Mouse (Mus musculus) spleen, postnatal 14 days (tissue): ENCODE results near the gene Ugt1a7c.
A peak's percentile ranks its signal among the peaks of the same experiment; 100 is the strongest.
"Not testable (repeated sequence)": the region's sequence is repeated elsewhere in the genome, so short reads cannot be mapped to it uniquely, and the experiment has no call there.

ENCODE experiments used
- DNase-seq, 2 experiments: peaks; one replicate each; pipeline ENCODE4 v3.0.0; 2021 to 2022; ENCODE audit warnings: low spot score in 2 of 2

Ugt1a7c gene

GRCm38 (mm10) chr1:88223011-88223515 lies 128.2 kb downstream of the Ugt1a7c start:
- DNase-seq, result not testable (repeated sequence)

DNA sequence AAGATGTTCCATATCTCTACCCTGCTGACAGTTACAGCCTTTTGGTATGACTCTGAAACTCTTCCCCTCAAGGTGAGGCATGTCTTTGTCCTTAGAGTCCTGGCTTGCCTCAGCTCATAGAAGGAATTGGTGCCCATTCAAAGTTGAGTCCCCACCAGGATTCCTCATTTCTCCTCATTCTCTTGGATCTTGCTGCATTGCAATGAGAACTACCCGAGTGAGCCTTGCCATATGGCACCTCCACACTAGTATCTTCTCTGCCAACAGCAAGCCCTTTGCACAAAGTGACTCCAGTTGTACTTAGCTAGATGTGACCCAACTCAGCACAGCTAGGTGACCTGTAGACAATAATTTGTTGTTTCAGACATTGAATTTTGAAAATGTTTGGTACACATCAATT lies 128.7 kb downstream of the Ugt1a7c start:
- DNase-seq, result peak in 1 of 2 experiments; percentile 9

DNA sequence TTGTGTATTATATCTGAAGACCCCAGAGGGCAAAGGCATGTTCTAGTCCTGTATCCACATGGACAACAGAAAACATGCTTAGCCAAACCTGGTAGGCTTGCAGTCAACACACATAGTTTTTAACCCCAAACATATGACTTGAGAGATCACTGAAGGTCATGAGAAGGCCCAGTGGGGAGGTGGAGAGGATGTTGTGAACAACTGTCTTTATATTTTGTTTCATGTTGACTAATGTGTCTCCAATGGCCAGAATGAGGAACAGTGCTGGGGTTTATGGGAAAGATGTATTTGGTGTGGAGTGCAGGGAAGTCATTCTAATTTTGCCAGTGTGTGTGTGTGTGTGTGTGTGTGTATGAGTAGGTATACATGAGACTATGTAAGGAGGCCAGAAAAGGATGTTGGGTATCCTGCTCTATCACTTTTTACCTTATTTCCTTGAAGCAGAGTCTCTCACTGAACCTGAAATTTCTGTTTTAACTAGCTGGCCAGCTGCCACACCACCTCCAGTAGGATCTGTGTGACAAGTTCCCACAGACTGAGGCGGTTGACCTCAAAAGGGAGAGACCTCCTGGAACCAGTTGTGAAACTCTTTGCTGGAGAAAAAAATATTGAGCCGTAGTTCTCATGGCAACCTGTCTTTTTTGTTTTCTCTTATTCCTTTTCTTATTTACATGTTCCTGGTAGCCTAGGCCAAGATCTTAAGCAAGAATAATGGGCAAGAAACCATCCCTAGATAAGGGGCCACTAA lies 129.3 kb downstream of the Ugt1a7c start:
- no peak for DNase-seq

DNA sequence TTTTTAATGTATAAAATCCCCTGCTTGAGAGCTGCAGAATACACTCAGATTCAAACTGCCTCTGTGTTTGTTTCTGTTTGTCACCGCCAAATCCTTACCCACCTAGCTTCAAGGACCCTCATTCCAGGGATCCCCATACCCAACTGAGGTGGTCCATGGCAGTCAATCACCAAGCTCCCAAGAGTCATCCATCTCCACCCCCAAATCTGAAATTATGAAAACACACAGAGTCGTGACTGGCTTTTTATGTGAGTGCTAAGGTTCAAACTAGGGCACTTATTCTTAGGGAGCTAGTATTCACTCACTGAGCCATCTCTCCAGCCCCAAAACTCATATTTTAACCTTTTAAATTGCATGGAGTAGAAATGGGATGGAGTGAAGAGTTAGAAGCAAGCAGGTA lies 130.4 kb downstream of the Ugt1a7c start:
- DNase-seq, result not testable (repeated sequence)

GRCm38 (mm10) chr1:88225741-88226140 lies 130.9 kb downstream of the Ugt1a7c start:
- DNase-seq, result no peak

DNA sequence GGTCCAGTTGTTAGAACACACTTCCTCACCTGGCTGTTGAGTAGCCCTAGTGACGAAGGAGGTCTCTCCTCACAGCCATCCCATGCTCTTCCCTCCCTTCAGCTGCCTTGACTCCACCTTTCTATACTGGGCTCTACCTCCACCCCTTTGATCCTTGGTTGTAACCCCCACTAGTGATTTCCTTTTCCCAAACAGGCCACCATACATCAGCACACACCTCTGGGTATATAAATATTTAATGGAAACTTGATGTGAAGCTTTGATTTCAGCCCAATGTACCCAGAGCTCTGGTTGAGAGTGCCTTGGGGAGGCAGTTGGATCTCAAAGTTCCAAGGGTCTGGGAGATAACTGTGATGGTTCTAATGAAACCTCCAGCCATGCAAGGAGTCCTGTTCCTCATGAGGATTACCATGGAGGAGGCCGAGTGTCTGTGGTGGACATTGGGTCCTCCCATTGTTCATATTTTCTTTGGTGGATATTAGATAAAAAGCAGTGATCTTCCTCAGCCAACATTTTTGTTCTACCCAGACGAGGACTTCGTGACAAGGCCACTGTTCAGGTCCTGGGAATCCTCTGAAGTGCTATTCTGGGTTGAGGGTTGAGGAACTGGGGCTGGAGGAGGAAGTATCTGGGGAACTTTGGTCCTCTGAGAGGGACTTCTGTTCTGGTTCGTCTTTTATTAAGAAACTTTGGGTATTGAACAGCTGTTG lies 132.0 kb downstream of the Ugt1a7c start, which contains the start of gene Mroh2a:
Mroh2a (plus strand) TSS at position 317 of the 710 bp plus-strand sequence.
- peak in 1 of 2 experiments; percentile 5 for DNase-seq

GRCm38 (mm10) chr1:88227482-88227881 lies 132.6 kb downstream of the Ugt1a7c start:
- DNase-seq, result no peak

GRCm38 (mm10) chr1:88228121-88228520 lies 133.3 kb downstream of the Ugt1a7c start:
- DNase-seq, result no peak

DNA sequence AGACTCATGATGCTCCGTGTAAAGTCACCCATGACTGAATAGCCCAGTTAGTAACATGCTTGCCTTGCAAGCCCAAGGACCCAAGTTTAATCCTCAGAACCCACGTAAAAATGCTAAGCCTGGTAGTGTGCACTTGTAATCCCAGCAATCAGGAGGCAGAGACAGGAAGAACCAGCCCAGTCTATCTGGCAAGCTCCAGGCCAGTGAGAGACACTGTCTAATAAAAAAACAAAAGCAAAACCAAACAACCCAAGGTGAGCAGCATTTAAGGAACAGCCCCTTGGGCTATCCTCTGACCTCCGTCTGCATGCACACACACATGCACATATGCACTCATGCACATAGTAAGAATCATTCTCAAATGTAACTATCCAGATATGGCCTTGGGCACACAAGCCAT lies 134.7 kb downstream of the Ugt1a7c start:
- no peak for DNase-seq

DNA sequence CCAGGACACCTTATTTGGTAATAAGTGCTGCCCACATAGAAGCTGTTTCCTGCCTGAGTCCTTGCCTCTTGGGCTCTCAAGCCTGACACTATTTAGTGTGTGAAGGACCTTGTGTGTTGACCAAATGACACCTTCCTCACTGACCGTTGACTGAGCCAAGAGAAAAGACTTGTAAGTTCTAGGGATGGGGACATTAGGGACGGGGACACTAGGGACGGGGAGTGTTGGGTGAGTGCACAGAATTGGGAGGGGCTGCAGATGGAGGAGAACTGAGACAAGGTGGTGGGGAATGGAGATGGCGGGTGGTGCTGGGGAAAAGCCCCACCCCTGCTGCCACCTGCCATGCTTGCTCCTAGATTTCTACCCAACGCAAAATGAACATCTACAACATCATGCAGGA lies 135.1 kb downstream of the Ugt1a7c start:
- DNase-seq, result no peak

DNA sequence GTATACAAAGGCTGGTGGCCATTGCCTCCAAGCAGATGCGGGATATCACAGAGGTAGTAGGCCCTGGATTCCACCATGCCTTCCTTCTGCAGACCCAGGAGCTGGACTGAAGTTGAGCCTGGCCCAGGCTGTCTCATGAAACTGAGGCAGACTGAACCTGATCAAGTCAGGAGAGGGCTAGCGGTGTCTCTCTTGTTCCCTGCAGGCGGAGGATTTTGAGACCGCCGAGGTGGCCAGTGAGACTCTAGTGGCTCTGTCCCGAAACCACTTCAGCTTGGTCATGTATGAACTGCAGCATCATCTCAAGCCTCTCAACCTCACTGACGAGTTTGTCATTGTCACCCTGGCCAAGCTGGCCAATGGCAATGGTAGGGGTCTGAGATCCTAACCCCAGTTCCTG lies 135.6 kb downstream of the Ugt1a7c start:
- DNase-seq, result no peak

GRCm38 (mm10) chr1:88230981-88231802 lies 136.3 kb downstream of the Ugt1a7c start:
- DNase-seq, result no peak

GRCm38 (mm10) chr1:88231803-88232499 lies 137.1 kb downstream of the Ugt1a7c start:
- DNase-seq, result no peak

- no peak for DNase-seq
Observed at GRCm38 (mm10) chr1:88232664-88233380, 138.0 kb downstream of the Ugt1a7c start.

GRCm38 (mm10) chr1:88233421-88234247 lies 138.8 kb downstream of the Ugt1a7c start:
- no peak for DNase-seq

DNA sequence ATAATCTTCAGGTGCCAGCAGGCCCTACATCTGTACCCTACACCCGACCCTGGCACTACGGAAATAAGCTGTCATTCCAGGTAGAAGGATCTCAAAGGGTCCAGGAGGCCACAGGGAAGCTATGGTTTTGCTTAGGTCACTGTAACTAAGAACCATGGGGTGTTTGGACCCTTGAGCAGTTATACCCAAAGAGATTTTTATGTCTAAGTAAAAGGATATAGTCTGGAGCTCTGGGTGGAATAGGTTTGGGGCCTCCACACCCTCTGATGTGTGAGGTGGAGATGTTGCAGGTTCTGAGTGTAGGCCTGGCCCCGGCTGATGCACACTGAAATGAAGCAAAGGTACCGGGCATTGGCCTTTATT lies 139.4 kb downstream of the Ugt1a7c start:
- no peak for DNase-seq

DNA sequence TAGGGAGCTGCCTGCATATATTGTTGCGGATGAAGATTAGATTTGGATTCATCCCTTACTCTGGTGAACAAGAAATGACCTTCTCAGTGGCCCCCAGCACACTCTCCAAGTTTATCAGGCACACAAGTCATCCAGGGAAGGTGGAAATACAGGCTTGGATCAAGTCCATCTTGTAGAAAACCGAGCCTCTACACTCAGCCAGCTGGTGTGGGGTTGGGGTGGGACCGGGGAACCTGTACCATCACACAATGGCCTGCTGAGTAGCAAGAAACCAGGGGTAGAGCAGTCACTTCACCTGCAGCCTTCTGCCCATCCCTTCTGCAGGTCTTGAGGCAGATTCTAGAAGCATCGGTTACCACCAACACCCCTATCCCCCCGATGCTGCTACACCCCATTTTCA lies 139.8 kb downstream of the Ugt1a7c start:
- DNase-seq, result peak in 1 of 2 experiments; percentile 17

DNA sequence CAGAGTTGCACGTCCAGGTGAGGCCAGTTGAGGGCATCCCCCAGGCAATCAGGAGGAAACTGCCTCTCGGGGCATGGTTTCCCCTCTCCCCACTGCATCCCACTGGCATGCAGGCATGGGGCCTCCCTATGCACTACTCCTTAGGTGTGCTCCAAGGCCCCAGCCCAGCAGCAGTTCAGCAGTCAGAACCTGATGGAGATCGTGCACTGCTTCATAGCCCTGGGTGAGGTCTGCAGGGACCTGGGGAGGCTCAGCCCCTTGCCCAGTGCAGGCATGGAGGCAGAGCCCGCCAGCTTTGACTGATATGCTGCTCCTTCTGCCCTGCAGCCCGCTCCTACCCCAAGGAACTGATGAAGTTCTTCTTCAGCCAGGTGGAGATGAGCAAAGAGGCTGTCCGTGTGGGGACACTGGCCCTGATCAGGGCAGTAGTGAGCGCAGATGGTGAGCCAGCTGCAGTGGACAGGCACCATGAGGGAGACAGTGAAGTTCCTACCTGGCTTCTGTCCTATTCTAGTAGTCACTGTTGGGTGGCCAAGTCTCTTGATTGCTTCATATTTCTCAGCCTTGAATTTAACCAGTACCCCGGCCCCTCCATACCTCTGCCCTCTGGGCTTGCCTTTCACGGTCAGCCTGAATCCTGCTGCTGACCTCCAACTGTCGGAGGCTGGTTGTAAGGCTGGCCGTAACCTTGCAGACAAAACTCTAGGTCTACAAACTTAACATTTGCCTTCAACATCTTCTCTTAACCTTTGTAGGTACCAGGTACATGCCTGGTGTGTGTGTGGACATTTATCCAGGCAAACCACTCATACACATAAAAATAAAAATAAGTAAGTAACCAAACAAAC lies 140.4 kb downstream of the Ugt1a7c start:
- peak in 1 of 2 experiments; percentile 27 for DNase-seq

DNA sequence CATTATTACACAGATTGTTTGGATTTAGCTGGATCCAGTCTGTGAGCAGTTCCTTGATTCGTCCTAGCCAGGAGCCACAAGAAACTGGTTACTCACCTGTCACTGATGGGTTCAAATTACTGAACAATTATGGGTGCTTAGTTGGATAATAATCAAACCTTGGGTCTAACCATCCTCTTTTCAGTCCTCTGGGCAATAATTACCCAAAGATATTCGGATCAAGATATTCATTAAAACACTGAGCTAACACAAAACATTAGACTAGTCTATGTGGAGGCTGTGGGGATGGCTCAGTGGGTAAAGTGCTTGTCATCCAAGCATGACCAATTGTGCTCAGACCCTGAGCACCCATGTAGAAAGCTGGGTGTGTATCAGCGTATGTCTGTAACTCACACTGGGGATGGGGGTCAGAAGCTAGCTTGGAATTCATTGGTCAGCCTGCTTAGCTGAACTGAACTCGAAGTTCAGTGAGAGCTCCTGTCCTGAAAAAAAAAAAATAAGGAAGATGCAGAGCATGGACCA lies 141.1 kb downstream of the Ugt1a7c start:
- peak in 1 of 2 experiments; percentile 8 for DNase-seq
